Mouse (Mus musculus) stomach, postnatal 0 days (tissue): Measurements from ENCODE around the gene Serpinb6a.

Experiments used
- CTCF ChIP-seq: IDR thresholded peaks from 2 replicates; pipeline ENCODE4 v1.5.1; 2016; ENCODE audit warnings: antibody characterized with exemption, low read depth, mild to moderate bottlenecking, moderate library complexity
- EP300 ChIP-seq: optimal IDR thresholded peaks from 2 replicates; pipeline ENCODE3; 2016; ENCODE audit warnings: antibody characterized with exemption

DNA sequence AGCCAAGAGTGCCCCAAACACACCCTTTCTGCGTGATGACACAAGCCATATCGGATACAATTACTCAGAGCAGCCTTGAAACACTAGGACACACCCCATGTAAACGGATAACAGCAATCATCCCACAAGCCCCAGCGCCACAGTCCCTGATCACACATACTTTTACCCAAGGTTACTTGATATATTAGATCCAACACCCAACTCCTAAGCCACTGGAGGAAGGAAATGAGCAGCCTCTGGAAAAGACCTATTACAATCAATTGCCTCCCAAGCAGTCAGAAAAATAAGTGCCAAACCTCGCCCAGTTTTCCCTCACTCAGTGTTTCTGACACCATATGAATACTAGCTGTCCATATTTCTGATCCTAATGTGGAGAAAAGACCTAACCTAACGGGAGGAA, 67.9 kb downstream of the Serpinb6a start:
- no peak for TF ChIP-seq CTCF
- TF ChIP-seq EP300: no peak
